Comparison of ENCODE assay signal across 8 mouse cellular contexts in the genomic region with DNA sequence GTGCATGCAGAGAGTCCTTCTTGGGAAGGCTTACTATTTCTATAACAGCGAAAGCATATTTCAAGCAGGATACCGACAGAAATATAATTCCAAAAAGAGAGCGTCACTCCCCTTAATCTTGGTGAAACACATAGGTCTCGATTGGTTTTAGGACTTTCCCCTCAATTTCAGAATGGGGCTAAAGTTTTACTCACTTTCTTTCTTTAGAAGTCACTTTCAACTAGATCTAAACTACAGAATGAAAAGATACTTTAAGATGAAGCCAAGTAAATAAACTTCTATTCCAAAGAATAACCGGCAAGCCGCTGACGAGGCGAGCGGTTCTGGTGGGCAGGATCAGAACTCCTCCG. TPM values are rescaled to one million over a fixed set of nuclear protein-coding genes. Genes with fewer than 3 reads are reported as not detected.
DNase-seq lines count a peak whose midpoint lies in the region; ATAC-seq and TF ChIP-seq lines count a peak whose summit lies in the region.

No protein-coding gene starts in this region.

- DNase-seq in kidney, postnatal 0 days (ENCODE audit: low spot score): no peak
- no peak for DNase-seq in kidney, adult 8-10 months
- peak; percentile 43 for DNase-seq in c-Kit-positive CD71-positive TER-119-negative erythroid progenitor cells, embryonic 14.5 days (ENCODE audit: low read depth)
- DNase-seq in embryo, embryonic 11 days: no peak
- DNase-seq in adrenal gland, postnatal 36 days: no peak
- no peak for DNase-seq in adrenal gland, postnatal 4 days (ENCODE audit: low spot score in 2 of 2)

- H3K27ac ChIP-seq in kidney, postnatal 0 days: peak overlapping the region; percentile 96
- peak overlapping the region; percentile 93 for H3K27ac ChIP-seq in hindbrain, embryonic 15.5 days (replicated peaks)
- H3K27ac ChIP-seq in midbrain, embryonic 16.5 days (ENCODE audit: low read length): peak overlapping the region; percentile 91

- WGBS in kidney, postnatal 0 days: under 1% methylated on average over 10 of the region's 10 CpGs
- WGBS in hindbrain, embryonic 15.5 days: under 1% methylated on average over 10 of the region's 10 CpGs
- under 1% methylated on average over 10 of the region's 10 CpGs for WGBS in midbrain, embryonic 16.5 days

- H3K9ac ChIP-seq in kidney, postnatal 0 days (ENCODE audit: low read depth, low read length): peak overlapping the region; percentile 84
- peak overlapping the region; percentile 67 for H3K9ac ChIP-seq in hindbrain, embryonic 15.5 days
- peak overlapping the region; percentile 86 for H3K9ac ChIP-seq in midbrain, embryonic 16.5 days (ENCODE audit: low read depth, low read length)

- H3K9me3 ChIP-seq in kidney, postnatal 0 days (replicated peaks; ENCODE audit: low read length): no peaks in the 10 kb centered on the region
- no peaks in the 10 kb centered on the region for H3K9me3 ChIP-seq in hindbrain, embryonic 15.5 days
- H3K9me3 ChIP-seq in midbrain, embryonic 16.5 days (replicated peaks; ENCODE audit: control insufficient read depth, low read length, poor library complexity, severe bottlenecking): no peaks in the 10 kb centered on the region

- peak overlapping the region; percentile 63 for H3K4me2 ChIP-seq in kidney, postnatal 0 days (ENCODE audit: low read length)
- H3K4me2 ChIP-seq in hindbrain, embryonic 15.5 days: peak overlapping the region; percentile 64
- peak overlapping the region; percentile 81 for H3K4me2 ChIP-seq in midbrain, embryonic 16.5 days (ENCODE audit: low read length)

- no peak for ATAC-seq in kidney, postnatal 0 days (replicated peaks; ENCODE audit: low FRiP score, low read depth)
- no peak for ATAC-seq in hindbrain, embryonic 15.5 days (ENCODE audit: low FRiP score, low read depth)
- ATAC-seq in midbrain, embryonic 16.5 days: no peak

- peaks cover 4% of the 10 kb centered on the region for H3K4me1 ChIP-seq in kidney, postnatal 0 days (replicated peaks; ENCODE audit: insufficient read depth, low read length)
- H3K4me1 ChIP-seq in hindbrain, embryonic 15.5 days (replicated peaks): peaks cover 12% of the 10 kb centered on the region
- peaks cover 12% of the 10 kb centered on the region for H3K4me1 ChIP-seq in midbrain, embryonic 16.5 days (ENCODE audit: control insufficient read depth, insufficient read depth, low read length)

- peaks cover 2% of the 10 kb centered on the region; the same call in 1 of the 2 replicates for H3K36me3 ChIP-seq in kidney, postnatal 0 days (ENCODE audit: insufficient read depth, low read length)
- H3K36me3 ChIP-seq in hindbrain, embryonic 15.5 days: no peaks in the 10 kb centered on the region
- no peaks in the 10 kb centered on the region for H3K36me3 ChIP-seq in midbrain, embryonic 16.5 days (ENCODE audit: control insufficient read depth, insufficient read depth, low read length)

- no peaks in the 10 kb centered on the region for H3K27me3 ChIP-seq in kidney, postnatal 0 days (ENCODE audit: insufficient read depth, low read length)
- no peaks in the 10 kb centered on the region for H3K27me3 ChIP-seq in hindbrain, embryonic 15.5 days
- H3K27me3 ChIP-seq in midbrain, embryonic 16.5 days (ENCODE audit: control insufficient read depth, insufficient read depth, low read depth, low read length): no peaks in the 10 kb centered on the region

- H3K4me3 ChIP-seq in kidney, postnatal 0 days (replicated peaks; ENCODE audit: low read depth, low read length): peak overlapping the region; percentile 76
- H3K4me3 ChIP-seq in hindbrain, embryonic 15.5 days: peak overlapping the region; percentile 68
- H3K4me3 ChIP-seq in midbrain, embryonic 16.5 days (ENCODE audit: low read depth, low read length): peak overlapping the region; percentile 88

- no peak for TF ChIP-seq CTCF in kidney, postnatal 0 days (IDR thresholded peaks at IDR 0.05; ENCODE audit: low read depth)

RNA-seq across cellular contexts. Expression of gene H2afv, which starts 0.5 kb away (rescaled TPM):
- 441 and 458 TPM in 2 replicates for polyA plus RNA-seq in kidney, postnatal 0 days (2015; fragmentation: Nextera tagmentation; extraction: Ambion mirVana)
- 259 and 323 TPM in 2 replicates for polyA plus RNA-seq in hindbrain, embryonic 15.5 days (2015; fragmentation: Nextera tagmentation; extraction: Ambion mirVana)
- polyA plus RNA-seq in midbrain, embryonic 16.5 days (2015; fragmentation: Nextera tagmentation; extraction: Ambion mirVana): 203 and 224 TPM in 2 replicates
- total RNA-seq in adrenal gland, postnatal 36 days (2021): 10 to 100 TPM; 64.9 to 68.8 TPM
- total RNA-seq in adrenal gland, postnatal 4 days (2021): 100 to 1,000 TPM; 105 to 130 TPM

RNA-seq across cellular contexts. Expression of gene Ppia, which starts 28.5 kb away (rescaled TPM):
- polyA plus RNA-seq in kidney, postnatal 0 days (2015; fragmentation: Nextera tagmentation; extraction: Ambion mirVana): 5,621 and 5,791 TPM in 2 replicates
- polyA plus RNA-seq in hindbrain, embryonic 15.5 days (2015; fragmentation: Nextera tagmentation; extraction: Ambion mirVana): 4,085 and 4,343 TPM in 2 replicates
- 3,917 and 4,008 TPM in 2 replicates for polyA plus RNA-seq in midbrain, embryonic 16.5 days (2015; fragmentation: Nextera tagmentation; extraction: Ambion mirVana)
- 1,000 to 10,000 TPM; 1,935 TPM for total RNA-seq in adrenal gland, postnatal 36 days (2021)
- total RNA-seq in adrenal gland, postnatal 4 days (2021): 1,000 to 10,000 TPM; 1,693 to 1,728 TPM

RNA-seq across cellular contexts. Expression of gene Purb, which starts 32.0 kb away (rescaled TPM):
- 24.5 and 26.4 TPM in 2 replicates for polyA plus RNA-seq in kidney, postnatal 0 days (2015; fragmentation: Nextera tagmentation; extraction: Ambion mirVana)
- polyA plus RNA-seq in hindbrain, embryonic 15.5 days (2015; fragmentation: Nextera tagmentation; extraction: Ambion mirVana): 10.7 and 11.0 TPM in 2 replicates
- polyA plus RNA-seq in midbrain, embryonic 16.5 days (2015; fragmentation: Nextera tagmentation; extraction: Ambion mirVana): 11.2 and 11.7 TPM in 2 replicates
- 10 to 100 TPM; 72.5 to 82.2 TPM for total RNA-seq in adrenal gland, postnatal 36 days (2021)
- total RNA-seq in adrenal gland, postnatal 4 days (2021): 10 to 100 TPM; 72.9 to 77.4 TPM

RNA-seq across cellular contexts. Expression of gene Zmiz2, which starts 54.8 kb away (rescaled TPM):
- 9.9 TPM in 2 replicates for polyA plus RNA-seq in kidney, postnatal 0 days (2015; fragmentation: Nextera tagmentation; extraction: Ambion mirVana)
- polyA plus RNA-seq in hindbrain, embryonic 15.5 days (2015; fragmentation: Nextera tagmentation; extraction: Ambion mirVana): 29.6 and 30.8 TPM in 2 replicates
- polyA plus RNA-seq in midbrain, embryonic 16.5 days (2015; fragmentation: Nextera tagmentation; extraction: Ambion mirVana): 30.2 and 33.4 TPM in 2 replicates
- total RNA-seq in adrenal gland, postnatal 36 days (2021): 10 to 100 TPM; 49.1 to 51.0 TPM
- 10 to 100 TPM; 62.4 to 67.1 TPM for total RNA-seq in adrenal gland, postnatal 4 days (2021)
